Mouse (Mus musculus) lung, embryonic 14.5 days (tissue): Measurements from ENCODE around the gene Ccnf. TPM values are rescaled to one million over a fixed set of nuclear protein-coding genes. Genes with fewer than 3 reads are reported as not detected.
A peak's percentile ranks its signal among the peaks of the same experiment; 100 is the strongest.

ENCODE experiments used
- ATAC-seq: fragments of 200-750 bp; cut with Nextera tagmentation; 2 replicates; pipeline ENCODE4 v1.8.0; 2017; ENCODE audit warnings: mild to moderate bottlenecking, moderate TSS enrichment, moderate library complexity; ENCODE audit not compliant: insufficient read depth
- DNase-seq: peaks from one replicate; pipeline ENCODE4 v3.0.0-alpha.2; 2015
- H3K27ac ChIP-seq: fragments of 300-500 bp; sonication (generic); 2 replicates; pipeline ENCODE4 v1.5.1; 2014; ENCODE audit warnings: low read depth, mild to moderate bottlenecking, moderate library complexity
- H3K27me3 ChIP-seq: fragments of 300-500 bp; sonication (generic); 2 replicates; pipeline ENCODE4 v1.6.1; 2014; ENCODE audit warnings: low read length, control low read depth; ENCODE audit not compliant: insufficient read depth
- H3K36me3 ChIP-seq: fragments of 300-500 bp; sonication (generic); 2 replicates; pipeline ENCODE4 v1.6.1; 2014; ENCODE audit warnings: control low read depth; ENCODE audit not compliant: insufficient read depth
- H3K4me1 ChIP-seq: fragments of 300-500 bp; sonication (generic); 2 replicates; pipeline ENCODE4 v1.6.1; 2014; ENCODE audit warnings: antibody characterized with exemption, control low read depth; ENCODE audit not compliant: insufficient read depth
- H3K4me2 ChIP-seq: fragments of 300-500 bp; sonication (generic); 2 replicates; pipeline ENCODE4 v1.6.1; 2014; ENCODE audit warnings: mild to moderate bottlenecking
- H3K4me3 ChIP-seq: fragments of 300-500 bp; sonication (generic); 2 replicates; pipeline ENCODE4 v1.5.1; 2014; ENCODE audit warnings: low read depth, low read length
- H3K9ac ChIP-seq: fragments of 300-500 bp; sonication (generic); 2 replicates; pipeline ENCODE4 v1.6.1; 2014
- H3K9me3 ChIP-seq: fragments of 300-500 bp; sonication (generic); 2 replicates; pipeline ENCODE4 v1.6.1; 2016; ENCODE audit warnings: low read depth, low read length, control low read depth
- CTCF ChIP-seq: IDR thresholded peaks from 2 replicates; pipeline ENCODE4 v1.5.1; 2016; ENCODE audit warnings: antibody characterized with exemption, low read depth
- WGBS: fragments of 180-500 bp; shearing (Covaris S2); extraction: QIAGEN DNeasy Blood & Tissue Kit; methylation state at CpG from one replicate; pipeline ENCODE4 v1.1.7; 2014; 5-methylcytosine and 5-hydroxymethylcytosine counted together
- microRNA-seq: library from miRNA; unstranded; fragments of <30 nt; microRNA quantifications from one replicate; pipeline ENCODE4, GENCODE M21; 2016; ENCODE audit warnings: borderline number of aligned reads
- polyA plus RNA-seq: library from polyadenylated mRNA; unstranded; fragments of >200 nt; fragmentation: Nextera tagmentation; extraction: Ambion mirVana; gene quantifications from 2 replicates; pipeline ENCODE4 v1.2.1, GENCODE M21; 2014

The Ccnf gene
- polyA plus RNA-seq, 1 experiment from 2014 or later: 79.3 TPM

DNA sequence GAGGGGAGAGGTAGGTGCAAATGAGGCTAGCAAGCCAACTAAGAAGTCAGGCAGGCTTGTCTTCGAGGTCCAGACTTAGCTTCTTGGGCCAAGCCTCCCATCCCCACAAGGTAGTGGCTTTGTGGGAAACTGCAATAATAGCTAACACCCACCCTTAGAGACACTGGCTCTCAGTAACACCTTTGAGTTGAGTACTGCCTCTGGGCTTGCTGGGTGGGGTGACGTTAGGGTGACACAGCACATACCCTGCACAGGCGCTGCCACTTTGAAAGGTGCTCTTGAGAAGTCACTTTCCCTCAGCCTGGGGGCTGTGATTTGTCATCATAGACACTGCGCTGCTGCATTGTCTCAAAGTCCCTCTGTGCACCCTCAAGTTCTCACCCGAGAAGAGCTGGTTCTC, 57.5 kb downstream of the Ccnf start:
- H3K9me3 ChIP-seq: no peaks in the 10 kb centered on the region
- H3K9ac ChIP-seq: no peak overlapping the region
- 0 out of 2 replicates have a peak, but pooled peaks cover 4% of the 10 kb centered on the region for H3K36me3 ChIP-seq
- no peak for TF ChIP-seq CTCF
- no peak for ATAC-seq
- no peak overlapping the region for H3K4me3 ChIP-seq
- no peak for DNase-seq
- WGBS: 83% methylated on average over 5 of the region's 5 CpGs
- no peaks in the 10 kb centered on the region for H3K27me3 ChIP-seq
- no peaks in the 10 kb centered on the region for H3K4me1 ChIP-seq
- no peak overlapping the region for H3K27ac ChIP-seq
- H3K4me2 ChIP-seq: no peak overlapping the region

GRCm38 (mm10) chr17:24193268-24193667, 58.0 kb downstream of the Ccnf start:
- ATAC-seq (no peak), DNase-seq (no peak)
- Histone ChIP-seq H3K4me2 (no peak overlapping the region), H3K9me3 (no peaks in the 10 kb centered on the region), H3K27me3 (no peaks in the 10 kb centered on the region), H3K27ac (no peak overlapping the region), H3K9ac (no peak overlapping the region), H3K36me3 (0 out of 2 replicates have a peak, but pooled peaks cover 4% of the 10 kb centered on the region), H3K4me3 (no peak overlapping the region), H3K4me1 (no peaks in the 10 kb centered on the region)
- TF ChIP-seq CTCF: no peak
- WGBS: 85% methylated on average over 8 of the region's 8 CpGs

GRCm38 (mm10) chr17:24192848-24193247, 58.4 kb downstream of the Ccnf start:
- Histone ChIP-seq H3K4me1 (no peaks in the 10 kb centered on the region), H3K9ac (no peak overlapping the region; the same call in 1 of the 2 replicates), H3K4me2 (no peak overlapping the region), H3K27ac (no peak overlapping the region), H3K36me3 (0 out of 2 replicates have a peak, but pooled peaks cover 4% of the 10 kb centered on the region), H3K27me3 (no peaks in the 10 kb centered on the region), H3K9me3 (no peaks in the 10 kb centered on the region), H3K4me3 (no peak overlapping the region)
- no peak for TF ChIP-seq CTCF
- ATAC-seq (no peak), DNase-seq (no peak)
- WGBS: 67% methylated on average over 8 of the region's 8 CpGs

DNA sequence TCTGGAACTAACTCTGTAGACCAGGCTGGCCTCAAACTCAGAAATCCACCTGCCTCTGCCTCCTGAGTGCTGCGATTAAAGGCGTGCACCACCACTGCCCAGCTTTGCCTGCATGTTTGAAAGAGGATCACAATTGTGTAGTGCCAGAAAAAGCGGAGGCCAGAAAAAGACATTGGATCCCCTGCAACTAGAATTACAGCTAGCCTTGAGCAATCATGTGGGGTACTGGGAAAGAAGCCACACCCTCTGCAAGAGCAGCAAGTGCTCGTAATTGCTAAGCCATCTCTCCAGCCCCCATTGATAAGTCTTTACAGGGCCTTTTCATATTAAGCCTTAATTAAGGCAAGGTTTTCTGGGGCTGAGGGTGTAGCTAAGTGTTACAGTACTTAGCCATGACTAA, 59.8 kb downstream of the Ccnf start:
- no peak overlapping the region for H3K4me3 ChIP-seq
- DNase-seq (no peak), ATAC-seq (no peak)
- H3K4me1 ChIP-seq: no peaks in the 10 kb centered on the region
- 0 out of 2 replicates have a peak, but pooled peaks cover 4% of the 10 kb centered on the region for H3K36me3 ChIP-seq
- no peaks in the 10 kb centered on the region for H3K9me3 ChIP-seq
- no peak for TF ChIP-seq CTCF
- H3K27ac ChIP-seq: no peak overlapping the region
- no peaks in the 10 kb centered on the region for H3K27me3 ChIP-seq
- 77% methylated on average over 4 of the region's 4 CpGs for WGBS
- H3K4me2 ChIP-seq: no peak overlapping the region
- H3K9ac ChIP-seq: no peak overlapping the region

DNA sequence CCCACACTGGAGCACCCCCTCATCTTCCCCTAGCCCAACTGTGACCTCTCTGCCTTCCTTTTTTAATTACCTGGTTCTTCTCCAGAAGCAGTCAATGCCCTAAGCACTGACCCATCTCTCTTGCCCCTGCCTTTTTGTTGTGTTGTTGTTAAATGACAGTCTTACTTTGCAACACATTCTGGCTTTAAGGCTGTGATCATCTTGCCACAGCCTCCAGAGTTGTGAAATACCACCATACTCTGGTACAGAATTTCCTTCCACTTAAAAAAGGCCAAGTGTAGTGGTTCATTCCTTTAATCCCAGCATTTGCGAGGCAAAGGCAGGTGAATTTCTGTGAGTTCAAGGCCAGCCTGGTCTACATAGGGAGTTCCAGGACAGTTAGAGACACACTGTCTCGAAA, 60.4 kb downstream of the Ccnf start:
- Histone ChIP-seq H3K4me2 (no peak overlapping the region), H3K36me3 (0 out of 2 replicates have a peak, but pooled peaks cover 4% of the 10 kb centered on the region), H3K27ac (no peak overlapping the region), H3K4me3 (no peak overlapping the region), H3K27me3 (no peaks in the 10 kb centered on the region), H3K9me3 (no peaks in the 10 kb centered on the region), H3K4me1 (no peaks in the 10 kb centered on the region), H3K9ac (no peak overlapping the region)
- DNase-seq (no peak), ATAC-seq (no peak)
- 85% methylated on average over 2 of the region's 2 CpGs for WGBS
- TF ChIP-seq CTCF: no peak

GRCm38 (mm10) chr17:24174259-24174658, 77.0 kb downstream of the Ccnf start:
- H3K27ac ChIP-seq: no peak overlapping the region
- no peaks in the 10 kb centered on the region for H3K4me1 ChIP-seq
- H3K4me3 ChIP-seq: no peak overlapping the region
- ATAC-seq: no peak
- no peaks in the 10 kb centered on the region for H3K27me3 ChIP-seq
- no peaks in the 10 kb centered on the region for H3K9me3 ChIP-seq
- WGBS: 68% methylated on average over 3 of the region's 3 CpGs
- no peak for DNase-seq
- no peak overlapping the region for H3K9ac ChIP-seq
- H3K4me2 ChIP-seq: no peak overlapping the region
- H3K36me3 ChIP-seq: no peaks in the 10 kb centered on the region
- no peak for TF ChIP-seq CTCF

- no peak overlapping the region for H3K27ac ChIP-seq
- DNase-seq: peak; percentile 90
- no peaks in the 10 kb centered on the region for H3K9me3 ChIP-seq
- no peaks in the 10 kb centered on the region for H3K27me3 ChIP-seq
- TF ChIP-seq CTCF: peak; percentile 96
- no peak overlapping the region for H3K9ac ChIP-seq
- no peak overlapping the region for H3K4me2 ChIP-seq
- 1% methylated on average over 3 of the region's 3 CpGs for WGBS
- H3K36me3 ChIP-seq: no peaks in the 10 kb centered on the region
- H3K4me3 ChIP-seq: no peak overlapping the region
- ATAC-seq: no peak
- H3K4me1 ChIP-seq: no peaks in the 10 kb centered on the region
Observed at GRCm38 (mm10) chr17:24173423-24173822, 77.9 kb downstream of the Ccnf start.

Small RNA genes lying within 50 kb of the gene (microRNA-seq; reads per million reads assigned to microRNA genes)
- gene Mir5134: 2.1 reads per million
- 0.71 reads per million for gene Mir6965

Other genes starting within 250 kb of the Ccnf start
- gene Prss27, start 213.3 kb downstream of the Ccnf start, polyA plus RNA-seq: 0.20 and 0.24 TPM in 2 replicates
- 64.4 and 69.6 TPM in 2 replicates for gene Kctd5, start 178.0 kb downstream of the Ccnf start, polyA plus RNA-seq
- gene Pdpk1, start 100.6 kb downstream of the Ccnf start, polyA plus RNA-seq: 34.9 and 37.3 TPM in 2 replicates
- gene Amdhd2, start 87.7 kb downstream of the Ccnf start, polyA plus RNA-seq: 23.6 and 33.3 TPM in 2 replicates
- gene Atp6v0c, start 81.8 kb downstream of the Ccnf start, polyA plus RNA-seq: 450 and 473 TPM in 2 replicates
- 6.4 and 7.0 TPM in 2 replicates for gene Tbc1d24, start 45.9 kb downstream of the Ccnf start, polyA plus RNA-seq
- 8.2 and 10.3 TPM in 2 replicates for gene Ntn3, start 42.0 kb downstream of the Ccnf start, polyA plus RNA-seq
- gene Tedc2, start 30.6 kb downstream of the Ccnf start, polyA plus RNA-seq: 14.5 and 15.2 TPM in 2 replicates
- gene Abca17, start 99.6 kb upstream of the Ccnf start, polyA plus RNA-seq: not detected in 2 replicates
- gene Abca3, start 100.5 kb upstream of the Ccnf start, polyA plus RNA-seq: 16.2 and 17.4 TPM in 2 replicates
- gene Rnps1, start 163.1 kb upstream of the Ccnf start, polyA plus RNA-seq: 282 and 292 TPM in 2 replicates
- gene Eci1, start 175.2 kb upstream of the Ccnf start, polyA plus RNA-seq: 79.8 and 80.8 TPM in 2 replicates
- gene Dnase1l2, start 191.6 kb upstream of the Ccnf start, polyA plus RNA-seq: 1.8 and 2.6 TPM in 2 replicates
- 22.3 and 25.2 TPM in 2 replicates for gene E4f1, start 218.8 kb upstream of the Ccnf start, polyA plus RNA-seq
- gene Pgp, start 218.9 kb upstream of the Ccnf start, polyA plus RNA-seq: 57.9 and 60.2 TPM in 2 replicates
- gene Bricd5, start 222.4 kb upstream of the Ccnf start, polyA plus RNA-seq: 0.37 TPM in 1 of 2 replicates, not detected in the other
- 23.8 and 30.2 TPM in 2 replicates for gene Mlst8, start 227.6 kb upstream of the Ccnf start, polyA plus RNA-seq
- gene Caskin1, start 237.1 kb upstream of the Ccnf start, polyA plus RNA-seq: 0.93 and 1.1 TPM in 2 replicates